Mouse (Mus musculus): ENCODE measurements around the gene Ggps1.
"Not testable (repeated sequence)": the region's sequence is repeated elsewhere in the genome, so short reads cannot be mapped to it uniquely, and the experiment has no call there.

Ggps1 gene

GRCm38 (mm10) chr13:14035875-14036630 lies 27.2 kb downstream of the Ggps1 start:
- DNase-seq = no peak

- not testable (repeated sequence) for DNase-seq
These were observed 27.9 kb downstream of the Ggps1 start for GRCm38 (mm10) chr13:14035352-14035751.

DNA sequence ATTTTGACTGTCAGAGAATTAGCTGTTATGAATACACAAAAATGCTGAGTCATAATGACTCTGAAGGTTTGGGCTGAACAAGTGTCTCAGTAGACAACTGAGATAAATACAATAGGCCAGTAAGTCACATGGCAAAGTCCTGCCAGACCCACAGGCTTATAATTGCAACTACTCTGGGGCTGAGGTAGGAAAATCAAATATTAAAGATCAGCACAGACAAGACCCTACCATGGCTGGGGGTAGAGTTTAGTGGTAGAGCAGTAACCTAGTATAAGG lies 29.3 kb downstream of the Ggps1 start:
- DNase-seq = no peak

DNA sequence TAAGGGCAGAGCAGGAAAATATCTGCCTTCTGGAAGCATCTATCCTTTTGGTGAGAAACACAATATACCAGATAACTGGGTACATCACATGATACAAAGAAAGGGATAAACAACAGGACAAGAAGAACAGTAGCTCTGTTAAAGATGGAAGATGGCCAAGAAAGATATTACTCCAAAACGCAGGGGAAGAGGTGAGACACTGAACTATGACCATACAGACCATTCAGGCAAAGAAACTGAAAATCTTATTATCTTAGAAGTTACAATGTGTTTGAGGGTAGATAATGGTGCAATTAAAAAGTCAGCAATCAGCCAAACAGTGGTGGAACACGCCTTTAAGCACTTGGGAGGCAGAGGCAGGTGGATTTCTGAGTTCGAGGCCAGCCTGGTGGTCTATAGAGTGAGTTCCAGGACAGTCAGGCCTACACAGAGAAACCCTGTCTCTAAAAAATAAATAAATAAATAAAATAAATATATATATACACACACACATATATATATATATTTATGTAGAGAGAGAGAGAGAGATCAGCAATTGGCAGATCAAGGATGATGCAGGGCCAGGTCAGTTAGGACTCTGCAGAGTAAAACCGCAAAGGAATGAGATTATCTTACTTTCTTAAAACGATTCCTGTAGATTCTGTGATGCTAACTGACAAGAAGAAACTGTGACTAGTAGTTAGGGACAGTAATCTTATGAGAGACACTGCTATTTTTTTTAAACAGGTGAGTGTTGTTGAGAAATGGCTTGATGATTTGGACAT lies 29.8 kb downstream of the Ggps1 start:
- no peak for DNase-seq

DNA sequence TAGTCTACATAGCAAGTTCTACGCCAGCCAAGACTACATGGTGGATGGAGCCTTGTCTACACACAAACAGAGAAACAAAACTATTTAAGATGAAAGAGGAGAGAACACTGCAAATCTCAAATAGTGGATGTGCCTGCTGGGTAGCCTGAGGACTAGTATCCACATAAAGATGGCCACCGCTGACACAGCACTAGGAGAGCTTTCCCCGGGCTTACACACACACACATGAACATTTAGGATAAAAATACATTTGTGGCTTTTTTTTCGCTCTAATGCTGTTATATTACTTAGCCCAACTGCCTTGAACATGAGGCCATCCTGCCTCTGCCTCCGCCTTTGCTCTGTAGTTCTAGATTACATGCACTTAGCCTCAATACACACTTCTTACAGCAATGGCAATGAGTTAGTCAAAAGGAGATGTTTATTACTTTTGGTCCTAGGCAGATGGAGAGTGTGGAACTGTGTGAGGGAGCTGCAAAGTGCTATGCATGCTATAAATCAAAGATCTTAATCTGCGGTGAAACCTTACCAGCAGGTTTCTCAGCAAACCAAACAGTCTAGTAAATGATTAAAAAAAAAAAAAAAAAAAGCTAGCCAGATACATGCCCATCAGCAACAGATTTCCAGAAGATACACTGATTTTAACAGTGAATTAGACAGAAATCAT lies 37.0 kb downstream of the Ggps1 start:
- no peak for DNase-seq

- no peak for DNase-seq
These were observed 37.7 kb downstream of the Ggps1 start for GRCm38 (mm10) chr13:14025554-14025953.

- DNase-seq = not testable (repeated sequence)
These were observed 41.9 kb downstream of the Ggps1 start for GRCm38 (mm10) chr13:14021417-14021816.

DNA sequence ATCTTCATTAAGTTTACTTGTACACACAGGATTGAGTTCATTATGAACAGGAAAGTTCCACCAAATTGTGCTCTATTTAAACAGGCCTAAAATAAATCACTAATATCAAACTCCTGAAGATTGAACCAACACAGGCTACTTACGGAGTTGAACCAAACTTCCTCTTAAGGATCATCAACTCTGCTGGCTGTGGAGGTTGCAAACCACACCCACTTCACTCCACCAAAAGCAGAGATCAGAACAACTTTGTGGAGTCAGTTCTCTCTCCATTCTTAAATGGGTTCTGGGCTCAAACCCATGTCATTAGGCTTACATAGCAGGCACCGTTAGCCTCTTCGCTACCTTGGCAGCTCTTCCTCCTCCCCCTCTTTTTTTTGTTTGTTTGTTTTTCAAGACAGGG lies 44.4 kb downstream of the Ggps1 start:
- DNase-seq = no peak

DNA sequence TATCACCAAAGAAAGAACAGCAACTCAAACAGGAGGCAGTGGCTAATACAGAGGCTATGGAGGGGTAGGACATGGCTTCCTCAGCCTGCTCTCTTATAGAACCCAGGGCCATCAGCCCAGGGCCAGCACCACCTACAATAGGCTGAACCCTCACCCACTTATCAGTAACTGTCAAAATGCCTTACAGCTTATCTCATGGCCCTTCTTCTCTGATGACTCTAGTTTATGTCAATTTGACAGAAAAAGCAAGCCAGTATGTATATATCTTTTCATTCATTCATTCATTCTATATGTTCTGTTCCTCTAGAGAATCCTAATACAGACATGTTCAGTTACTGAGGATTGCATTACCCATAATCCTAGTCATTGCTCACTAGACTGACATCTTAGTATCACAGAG lies 45.0 kb downstream of the Ggps1 start:
- no peak for DNase-seq

GRCm38 (mm10) chr13:14015609-14016008 lies 47.7 kb downstream of the Ggps1 start:
- DNase-seq = no peak

- no peak for DNase-seq
These were observed 48.7 kb downstream of the Ggps1 start for GRCm38 (mm10) chr13:14014540-14014939.

- no peak for DNase-seq
These were observed 49.3 kb downstream of the Ggps1 start for GRCm38 (mm10) chr13:14014001-14014400.

DNA sequence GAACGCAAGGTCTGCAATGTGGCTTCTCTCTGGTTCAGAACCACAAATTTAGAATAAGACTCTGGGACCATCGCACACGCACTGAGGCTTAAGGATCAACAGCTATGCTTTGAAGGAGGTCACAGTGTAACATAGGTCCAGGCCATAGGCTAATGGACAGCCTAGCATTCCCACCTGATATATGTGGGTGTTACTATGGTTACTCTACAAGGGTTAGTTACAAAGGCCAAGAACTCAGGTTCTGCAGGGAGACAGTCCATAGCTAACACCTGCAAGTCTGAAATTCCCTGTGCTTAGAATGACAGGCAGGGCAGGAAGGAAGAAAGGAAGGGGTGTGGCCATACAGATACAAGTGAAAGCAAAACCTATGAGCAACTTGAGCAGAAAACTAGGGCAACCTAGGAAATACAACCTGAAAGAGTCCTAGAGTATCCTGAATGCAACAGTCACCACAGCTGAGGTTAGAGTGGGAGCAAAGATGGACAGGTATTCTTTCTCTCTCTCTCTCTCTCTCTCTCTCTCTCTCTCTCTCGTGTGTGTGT lies 51.8 kb downstream of the Ggps1 start:
- no peak for DNase-seq

- no peak for DNase-seq
These were observed 57.2 kb downstream of the Ggps1 start for GRCm38 (mm10) chr13:14006056-14006455.

- no peak for DNase-seq
These were observed 58.3 kb downstream of the Ggps1 start for GRCm38 (mm10) chr13:14004999-14005398.

DNA sequence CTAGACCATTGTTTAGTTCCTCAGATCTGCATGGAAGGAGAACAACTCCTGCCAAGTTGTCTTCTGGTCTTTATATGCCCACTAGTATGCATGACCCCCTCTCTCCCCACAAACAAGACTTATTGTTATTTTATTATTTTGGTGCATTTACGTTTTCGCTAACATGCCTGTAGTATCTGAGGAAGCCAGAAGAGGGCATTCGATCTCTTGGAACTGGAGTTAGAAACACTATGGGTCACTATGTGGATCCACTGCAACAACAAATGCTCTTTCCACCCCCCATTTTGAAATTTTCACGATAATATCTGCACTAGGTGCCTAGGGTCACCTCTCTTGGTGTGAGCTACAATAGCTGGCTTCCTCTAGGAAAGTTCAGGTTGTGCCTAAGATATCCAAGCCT lies 59.2 kb downstream of the Ggps1 start:
- peak; percentile 5 for DNase-seq

DNA sequence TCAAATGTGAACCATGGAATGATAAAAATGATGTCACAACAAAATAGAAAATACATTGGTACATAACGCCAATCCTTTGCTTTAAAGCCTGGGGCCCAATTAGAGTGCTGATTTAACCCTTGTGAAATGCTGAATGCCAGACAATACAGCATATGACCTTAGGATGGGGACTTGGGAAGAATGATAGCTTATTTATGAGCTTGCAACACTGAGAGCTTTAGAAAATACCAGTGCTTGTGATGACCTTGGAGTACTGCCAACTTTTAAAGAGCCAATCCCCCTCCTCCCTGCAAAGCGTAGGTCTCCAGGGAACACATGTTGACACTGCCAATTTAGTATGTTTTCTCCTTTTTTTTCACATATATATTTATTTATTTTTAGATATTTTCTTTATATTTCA lies 60.6 kb downstream of the Ggps1 start:
- no peak for DNase-seq

All from retina, postnatal 1 day (tissue).